Mouse (Mus musculus) heart, embryonic 10.5 days (tissue): Measurements from ENCODE around the gene Slc25a30. TPM values are rescaled to one million over a fixed set of nuclear protein-coding genes. Genes with fewer than 3 reads are reported as not detected.
"Not testable (repeated sequence)": the region's sequence is repeated elsewhere in the genome, so short reads cannot be mapped to it uniquely, and the experiment has no call there.

Experiments
- DNase-seq: peaks from one replicate; pipeline ENCODE4 v3.0.0-alpha.2; 2017; ENCODE audit warnings: low spot score
- H3K27ac ChIP-seq: fragments of 300-500 bp; sonication (generic); 2 replicates; pipeline ENCODE4 v1.5.1; 2016; ENCODE audit warnings: mild to moderate bottlenecking
- H3K27me3 ChIP-seq: fragments of 300-500 bp; sonication (generic); 2 replicates; pipeline ENCODE4 v1.6.1; 2016; ENCODE audit warnings: mild to moderate bottlenecking; ENCODE audit not compliant: poor library complexity, insufficient read depth, severe bottlenecking
- H3K36me3 ChIP-seq: fragments of 300-500 bp; sonication (generic); 2 replicates; pipeline ENCODE4 v1.6.1; 2016; ENCODE audit warnings: mild to moderate bottlenecking, moderate library complexity
- H3K4me1 ChIP-seq: fragments of 300-500 bp; sonication (generic); 2 replicates; pipeline ENCODE4 v1.6.1; 2016; ENCODE audit warnings: mild to moderate bottlenecking
- H3K4me3 ChIP-seq: fragments of 300-500 bp; sonication (generic); 2 replicates; pipeline ENCODE4 v1.5.1; 2016; ENCODE audit warnings: mild to moderate bottlenecking, moderate library complexity
- H3K9me3 ChIP-seq: fragments of 300-500 bp; sonication (generic); 2 replicates; pipeline ENCODE4 v1.6.1; 2016; ENCODE audit warnings: mild to moderate bottlenecking, moderate library complexity
- WGBS: fragments of 180-500 bp; shearing (Covaris S2); methylation state at CpG from one replicate; pipeline ENCODE4 v1.1.7; 2016; 5-methylcytosine and 5-hydroxymethylcytosine counted together
- polyA plus RNA-seq: library from polyadenylated mRNA; unstranded; fragments of >200 nt; fragmentation: Nextera tagmentation; extraction: Ambion mirVana; gene quantifications from 2 replicates; pipeline ENCODE4 v1.2.1, GENCODE M21; 2016

The Slc25a30 gene
- 5.2 and 5.8 TPM in 2 replicates for polyA plus RNA-seq

GRCm38 (mm10) chr14:75786868-75787793 lies at the start of gene Slc25a30:
Gene Slc25a30 (minus strand): TSS chr14:75787037.
- Histone ChIP-seq H3K36me3 (no peaks in the 10 kb centered on the region), H3K27me3 (peaks cover 16% of the 10 kb centered on the region), H3K4me1 (peaks cover 3% of the 10 kb centered on the region; the same call in 1 of the 2 replicates), H3K4me3 (peak within 1 kb of the TSS; percentile 77), H3K9me3 (no peaks in the 10 kb centered on the region), H3K27ac (peak within 1 kb of the TSS; percentile 86)
- DNase-seq: peak; percentile 98
- 6% methylated on average over 51 of the region's 51 CpGs for WGBS

GRCm38 (mm10) chr14:75836579-75836978 lies 49.7 kb upstream of the Slc25a30 start:
- WGBS: 93% methylated on average over 3 of the region's 3 CpGs
- Histone ChIP-seq H3K36me3 (no peaks in the 10 kb centered on the region), H3K4me1 (peaks cover 40% of the 10 kb centered on the region), H3K4me3 (no peak overlapping the region), H3K9me3 (no peaks in the 10 kb centered on the region), H3K27ac (peak overlapping the region; percentile 83), H3K27me3 (no peaks in the 10 kb centered on the region)
- DNase-seq: no peak

- Histone ChIP-seq H3K27me3 (no peaks in the 10 kb centered on the region), H3K4me3 (peak overlapping the region; percentile 70), H3K4me1 (peaks cover 40% of the 10 kb centered on the region), H3K27ac (peak overlapping the region; percentile 99), H3K9me3 (no peaks in the 10 kb centered on the region), H3K36me3 (no peaks in the 10 kb centered on the region)
- WGBS: 0% methylated on average over 16 of the region's 16 CpGs
- peak; percentile 92 for DNase-seq
Measured at GRCm38 (mm10) chr14:75834739-75835381, 48.0 kb upstream of the Slc25a30 start.

GRCm38 (mm10) chr14:75834251-75834738 lies 47.5 kb upstream of the Slc25a30 start:
- DNase-seq: peak; percentile 93
- WGBS: under 1% methylated on average over 10 of the region's 10 CpGs

GRCm38 (mm10) chr14:75833546-75834250 lies 46.9 kb upstream of the Slc25a30 start:
- DNase-seq: no peak
- Histone ChIP-seq H3K4me1 (peaks cover 49% of the 10 kb centered on the region), H3K36me3 (no peaks in the 10 kb centered on the region), H3K4me3 (peak overlapping the region; percentile 70), H3K9me3 (no peaks in the 10 kb centered on the region), H3K27ac (peak overlapping the region; percentile 99), H3K27me3 (no peaks in the 10 kb centered on the region)
- 9% methylated on average over 12 of the region's 12 CpGs for WGBS

More at GRCm38 (mm10) chr14:75834251-75834738, 47.5 kb upstream of the Slc25a30 start:
- H3K27me3 ChIP-seq: no peaks in the 10 kb centered on the region
- H3K36me3 ChIP-seq: no peaks in the 10 kb centered on the region
- no peaks in the 10 kb centered on the region for H3K9me3 ChIP-seq
- H3K27ac ChIP-seq: peak overlapping the region; percentile 99
- peak overlapping the region; percentile 70 for H3K4me3 ChIP-seq
- peaks cover 43% of the 10 kb centered on the region for H3K4me1 ChIP-seq

GRCm38 (mm10) chr14:75832982-75833381 lies 46.1 kb upstream of the Slc25a30 start:
- no peaks in the 10 kb centered on the region for H3K9me3 ChIP-seq
- 27% methylated on average over 4 of the region's 4 CpGs for WGBS
- H3K27me3 ChIP-seq: peaks cover 5% of the 10 kb centered on the region; the same call in 1 of the 2 replicates
- peaks cover 53% of the 10 kb centered on the region for H3K4me1 ChIP-seq
- DNase-seq: no peak
- H3K4me3 ChIP-seq: peak overlapping the region; percentile 70
- no peaks in the 10 kb centered on the region for H3K36me3 ChIP-seq
- peak overlapping the region; percentile 99 for H3K27ac ChIP-seq

- peaks cover 11% of the 10 kb centered on the region; the same call in 1 of the 2 replicates for H3K27me3 ChIP-seq
- H3K9me3 ChIP-seq: no peaks in the 10 kb centered on the region
- 84% methylated on average over 2 of the region's 2 CpGs for WGBS
- H3K36me3 ChIP-seq: no peaks in the 10 kb centered on the region
- H3K4me1 ChIP-seq: peaks cover 44% of the 10 kb centered on the region
- DNase-seq: no peak
- H3K4me3 ChIP-seq: no peak overlapping the region
- no peak overlapping the region for H3K27ac ChIP-seq
Measured at GRCm38 (mm10) chr14:75832031-75832430, 45.2 kb upstream of the Slc25a30 start.

GRCm38 (mm10) chr14:75829817-75830216 lies 43.0 kb upstream of the Slc25a30 start:
- H3K4me1 ChIP-seq: peaks cover 27% of the 10 kb centered on the region
- peaks cover 11% of the 10 kb centered on the region; the same call in 1 of the 2 replicates for H3K27me3 ChIP-seq
- not testable (repeated sequence) for H3K4me3 ChIP-seq, DNase-seq, H3K9me3 ChIP-seq, H3K36me3 ChIP-seq
- WGBS: 59% methylated on average over 14 of the region's 14 CpGs
- H3K27ac ChIP-seq: 0 out of 2 replicates have a peak overlapping the region, but pooled peaks have one; percentile 72

- 5% methylated on average over 32 of the region's 32 CpGs for WGBS
- Histone ChIP-seq H3K4me1 (peaks cover 26% of the 10 kb centered on the region), H3K27me3 (peaks cover 11% of the 10 kb centered on the region; the same call in 1 of the 2 replicates), H3K9me3 (no peaks in the 10 kb centered on the region), H3K27ac (peak overlapping the region; percentile 72), H3K36me3 (no peaks in the 10 kb centered on the region), H3K4me3 (peak overlapping the region; percentile 58)
- DNase-seq: peak; percentile 89
Measured at GRCm38 (mm10) chr14:75828866-75829806, 42.3 kb upstream of the Slc25a30 start.

- Histone ChIP-seq H3K36me3 (no peaks in the 10 kb centered on the region), H3K27me3 (peaks cover 11% of the 10 kb centered on the region; the same call in 1 of the 2 replicates), H3K27ac (no peak overlapping the region), H3K9me3 (no peaks in the 10 kb centered on the region), H3K4me1 (peaks cover 22% of the 10 kb centered on the region), H3K4me3 (peak overlapping the region; percentile 58; the same call in 1 of the 2 replicates)
- WGBS: 33% methylated on average over 11 of the region's 11 CpGs
- DNase-seq: no peak
Measured at GRCm38 (mm10) chr14:75828221-75828620, 41.4 kb upstream of the Slc25a30 start.

GRCm38 (mm10) chr14:75826851-75827410 lies 40.1 kb upstream of the Slc25a30 start:
- Histone ChIP-seq H3K27me3 (peaks cover 11% of the 10 kb centered on the region; the same call in 1 of the 2 replicates), H3K9me3 (no peaks in the 10 kb centered on the region), H3K27ac (no peak overlapping the region), H3K36me3 (no peaks in the 10 kb centered on the region), H3K4me1 (peaks cover 17% of the 10 kb centered on the region), H3K4me3 (no peak overlapping the region)
- DNase-seq: no peak
- 67% methylated on average over 3 of the region's 3 CpGs for WGBS
